Mouse (Mus musculus) neural tube, embryonic 14.5 days (tissue): ENCODE measurements at regions not wholly inside any gene's neighbourhood (a gene's known extent, or its start where the extent isn't known, plus 50 kb on each side); places are given as distances from the start of the nearest gene placed in this dataset.

ENCODE experiments used
- ATAC-seq: fragments of 200-750 bp; cut with Nextera tagmentation; 2 replicates; pipeline ENCODE4 v1.8.0; 2017; ENCODE audit warnings: low read depth, mild to moderate bottlenecking, moderate TSS enrichment, moderate library complexity
- H3K27ac ChIP-seq: fragments of 300-500 bp; sonication (generic); 2 replicates; pipeline ENCODE4 v1.5.1; 2014; ENCODE audit warnings: low read depth, mild to moderate bottlenecking, control low read depth, low read length, moderate library complexity, mixed read lengths
- H3K27me3 ChIP-seq: fragments of 300-500 bp; sonication (generic); 2 replicates; pipeline ENCODE4 v1.6.1; 2014; ENCODE audit warnings: low read length; ENCODE audit not compliant: control insufficient read depth, insufficient read depth
- H3K36me3 ChIP-seq: fragments of 300-500 bp; sonication (generic); 2 replicates; pipeline ENCODE4 v1.6.1; 2014; ENCODE audit warnings: low read length, mixed read lengths; ENCODE audit not compliant: control insufficient read depth, insufficient read depth
- H3K4me1 ChIP-seq: fragments of 300-500 bp; sonication (generic); 2 replicates; pipeline ENCODE4 v1.6.1; 2014; ENCODE audit warnings: low read length; ENCODE audit not compliant: control insufficient read depth, insufficient read depth
- H3K4me2 ChIP-seq: fragments of 300-500 bp; sonication (generic); 2 replicates; pipeline ENCODE4 v1.6.1; 2014; ENCODE audit warnings: mild to moderate bottlenecking, low read depth, low read length, control low read depth
- H3K4me3 ChIP-seq: fragments of 300-500 bp; sonication (generic); 2 replicates; pipeline ENCODE4 v1.5.1; 2014; ENCODE audit warnings: low read depth, low read length, control low read depth, mixed read lengths
- H3K9ac ChIP-seq: fragments of 300-500 bp; sonication (generic); replicated peaks from 2 replicates; pipeline ENCODE4 v1.6.1; 2014; ENCODE audit warnings: low read depth, mild to moderate bottlenecking, control low read depth, low read length, mixed read lengths
- H3K9me3 ChIP-seq: fragments of 300-500 bp; sonication (generic); 2 replicates; pipeline ENCODE4 v1.6.1; 2016; ENCODE audit warnings: low read length; ENCODE audit not compliant: control insufficient read depth
- WGBS: fragments of 180-500 bp; shearing (Covaris S2); extraction: QIAGEN DNeasy Blood & Tissue Kit; methylation state at CpG from one replicate; pipeline ENCODE4 v1.1.7; 2014; 5-methylcytosine and 5-hydroxymethylcytosine counted together

DNA sequence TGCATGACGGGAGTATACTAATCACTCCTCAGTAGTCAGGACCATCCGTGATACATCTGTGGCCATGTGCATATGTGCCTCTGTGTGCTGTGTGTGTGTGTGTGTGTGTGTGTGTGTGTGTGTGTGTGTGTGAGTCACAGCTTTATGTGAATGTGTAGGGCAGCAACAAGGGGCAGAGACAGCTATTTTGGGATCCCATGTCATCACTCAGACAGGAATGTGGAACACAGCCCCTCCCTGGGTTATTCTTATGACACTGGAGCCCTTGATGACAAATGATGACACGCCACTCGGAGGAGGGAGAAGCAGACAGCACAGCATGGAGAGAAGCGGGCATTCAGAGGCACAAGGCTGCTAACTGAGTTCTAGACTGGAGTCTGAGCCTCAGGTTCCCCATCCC, 64.4 kb upstream of the Zfp536 start:
- Histone ChIP-seq H3K36me3 (no peaks in the 10 kb centered on the region), H3K4me3 (no peak overlapping the region), H3K4me2 (no peak overlapping the region), H3K27me3 (no peaks in the 10 kb centered on the region), H3K4me1 (peaks cover 11% of the 10 kb centered on the region; the same call in 1 of the 2 replicates), H3K9ac (no peak overlapping the region), H3K9me3 (no peaks in the 10 kb centered on the region), H3K27ac (no peak overlapping the region)
- no peak for ATAC-seq
- WGBS = 69% methylated on average over 5 of the region's 5 CpGs

DNA sequence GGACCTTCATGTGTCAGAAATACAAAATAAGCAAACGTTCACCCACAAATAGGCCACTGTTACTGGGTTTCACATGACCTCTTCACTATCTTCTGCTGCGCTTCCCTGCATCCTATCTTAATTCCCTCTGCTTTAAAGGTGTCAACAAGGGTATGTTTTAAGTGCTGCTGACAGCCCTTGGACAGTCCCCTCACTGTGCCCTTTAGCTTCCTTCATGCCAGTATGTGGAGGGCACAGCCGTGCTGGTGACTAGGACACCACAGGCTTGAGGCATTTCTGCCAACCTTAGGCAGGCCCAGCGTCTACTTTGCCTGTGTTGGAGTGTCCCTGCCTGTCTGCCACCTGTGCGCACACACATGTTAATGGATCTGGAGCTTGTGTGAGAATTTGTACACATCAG, 63.9 kb upstream of the Zfp536 start:
- H3K27ac ChIP-seq = no peak overlapping the region
- no peaks in the 10 kb centered on the region for H3K9me3 ChIP-seq
- peaks cover 8% of the 10 kb centered on the region; the same call in 1 of the 2 replicates for H3K4me1 ChIP-seq
- ATAC-seq = no peak
- H3K4me3 ChIP-seq = no peak overlapping the region
- H3K27me3 ChIP-seq = no peaks in the 10 kb centered on the region
- WGBS = 85% methylated on average over 5 of the region's 5 CpGs
- H3K36me3 ChIP-seq = no peaks in the 10 kb centered on the region
- no peak overlapping the region for H3K9ac ChIP-seq
- no peak overlapping the region for H3K4me2 ChIP-seq

DNA sequence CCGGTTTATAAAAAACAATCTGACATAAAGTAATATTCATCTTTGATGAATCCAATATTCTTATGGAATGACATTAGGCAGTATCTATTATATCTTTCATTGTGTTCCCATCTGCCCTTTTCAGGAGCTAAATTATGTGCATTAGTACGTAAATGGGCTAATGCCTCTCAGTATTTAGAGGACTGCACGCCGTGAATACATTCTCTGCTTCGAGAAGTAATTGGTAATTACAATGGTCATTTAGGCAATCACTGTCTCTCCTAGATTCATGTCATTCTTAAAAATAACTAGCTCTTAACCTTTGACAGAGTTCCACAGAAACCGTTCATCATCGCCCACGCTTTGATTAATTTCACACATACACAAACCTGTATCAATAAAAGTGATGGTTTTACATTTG, 60.0 kb upstream of the Zfp536 start:
- Histone ChIP-seq H3K4me2 (no peak overlapping the region), H3K9ac (no peak overlapping the region), H3K4me3 (no peak overlapping the region), H3K9me3 (no peaks in the 10 kb centered on the region), H3K27me3 (no peaks in the 10 kb centered on the region), H3K27ac (no peak overlapping the region), H3K4me1 (peaks cover 2% of the 10 kb centered on the region; the same call in 1 of the 2 replicates), H3K36me3 (no peaks in the 10 kb centered on the region)
- 41% methylated on average over 8 of the region's 8 CpGs for WGBS
- no peak for ATAC-seq

DNA sequence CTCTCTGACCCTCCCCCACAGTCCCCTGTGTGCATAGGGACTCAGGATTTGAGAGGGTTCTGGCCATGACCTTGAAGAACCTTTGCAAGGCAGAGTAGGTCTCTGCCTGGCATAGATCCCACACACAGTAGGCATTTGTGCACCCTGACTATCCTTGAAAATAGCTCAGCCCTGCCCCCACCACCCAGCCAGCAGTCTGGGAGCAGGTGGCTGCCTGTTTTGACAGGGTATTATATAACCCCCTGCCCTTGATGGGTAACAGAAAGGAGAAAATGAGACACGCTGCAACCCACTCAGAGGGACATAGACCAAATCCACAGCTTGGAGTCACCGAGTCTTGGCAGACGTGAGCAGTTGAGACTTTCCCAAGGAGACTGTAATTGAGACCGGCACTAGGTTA, 58.9 kb upstream of the Zfp536 start:
- peaks cover 2% of the 10 kb centered on the region; the same call in 1 of the 2 replicates for H3K4me1 ChIP-seq
- H3K9ac ChIP-seq = no peak overlapping the region
- no peaks in the 10 kb centered on the region for H3K36me3 ChIP-seq
- no peaks in the 10 kb centered on the region for H3K9me3 ChIP-seq
- H3K4me2 ChIP-seq = no peak overlapping the region
- WGBS = 42% methylated on average over 4 of the region's 4 CpGs
- ATAC-seq = no peak
- H3K27me3 ChIP-seq = no peaks in the 10 kb centered on the region
- no peak overlapping the region for H3K4me3 ChIP-seq
- H3K27ac ChIP-seq = no peak overlapping the region

DNA sequence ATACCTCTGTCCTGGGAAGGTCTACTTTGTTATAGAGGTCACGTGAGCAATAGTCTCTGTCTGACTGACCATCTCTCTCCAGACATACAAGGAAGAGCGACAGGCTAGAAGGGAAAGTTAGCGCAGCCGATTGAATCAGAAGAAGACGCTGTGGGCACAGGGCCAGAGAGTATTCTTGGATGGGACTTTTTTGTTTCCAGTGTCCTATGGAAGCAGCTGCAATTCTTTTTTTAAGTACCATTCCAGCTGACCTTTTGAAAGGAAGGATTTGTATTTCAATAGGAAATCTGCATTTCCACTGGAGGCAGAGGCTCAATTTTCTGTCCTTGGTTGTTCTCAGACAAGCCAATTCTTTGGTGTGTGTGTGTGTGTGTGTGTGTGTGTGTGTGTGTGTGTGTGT, 52.3 kb upstream of the Zfp536 start:
- no peak overlapping the region for H3K27ac ChIP-seq
- H3K4me1 ChIP-seq = no peaks in the 10 kb centered on the region
- WGBS = 49% methylated on average over 5 of the region's 5 CpGs
- no peaks in the 10 kb centered on the region for H3K9me3 ChIP-seq
- no peak overlapping the region for H3K9ac ChIP-seq
- H3K27me3 ChIP-seq = no peaks in the 10 kb centered on the region
- no peak overlapping the region for H3K4me2 ChIP-seq
- no peak for ATAC-seq
- H3K36me3 ChIP-seq = no peaks in the 10 kb centered on the region
- no peak overlapping the region for H3K4me3 ChIP-seq
